Mouse (Mus musculus): ENCODE data around the gene Flot2. TPM values are rescaled to one million over a fixed set of nuclear protein-coding genes. Genes with fewer than 3 reads are reported as not detected.
A peak's percentile ranks its signal among the peaks of the same experiment; 100 is the strongest.
"Not testable (repeated sequence)": the region's sequence is repeated elsewhere in the genome, so short reads cannot be mapped to it uniquely, and the experiment has no call there.

Gene Flot2
- polyA plus RNA-seq, 1 experiment from 2014 or later = 40.4 TPM

- Histone ChIP-seq H3K36me3 (replicated peaks; ENCODE audit: control insufficient read depth, insufficient read depth, low read depth, low read length) (no peaks in the 10 kb centered on the region), H3K4me2 (ENCODE audit: low read depth, low read length) (no peak overlapping the region), H3K4me3 (ENCODE audit: low read depth, low read length) (no peak overlapping the region), H3K4me1 (ENCODE audit: control insufficient read depth, insufficient read depth, low read length) (no peaks in the 10 kb centered on the region), H3K27ac (replicated peaks; ENCODE audit: low read depth, low read length) (no peak overlapping the region), H3K27me3 (ENCODE audit: control insufficient read depth, insufficient read depth, low read length) (no peaks in the 10 kb centered on the region), H3K9me3 (replicated peaks; ENCODE audit: control insufficient read depth, low read length) (no peaks in the 10 kb centered on the region), H3K9ac (replicated peaks; ENCODE audit: low read length) (no peak overlapping the region)
- no peak for ATAC-seq (replicated peaks; ENCODE audit: insufficient number of reproducible peaks, low FRiP score, low TSS enrichment, low read depth)
- 76% methylated on average over 5 of the region's 5 CpGs for WGBS
- DNase-seq (ENCODE audit: low spot score) = no peak
Observed at GRCm38 (mm10) chr11:78044758-78045251, 7.1 kb downstream of the Flot2 start.

GRCm38 (mm10) chr11:78048637-78049036 is 10.9 kb downstream of the Flot2 start:
- H3K36me3 ChIP-seq (replicated peaks; ENCODE audit: control insufficient read depth, insufficient read depth, low read depth, low read length); H3K4me1 ChIP-seq (ENCODE audit: control insufficient read depth, insufficient read depth, low read length); ATAC-seq (replicated peaks; ENCODE audit: insufficient number of reproducible peaks, low FRiP score, low TSS enrichment, low read depth); H3K27ac ChIP-seq (replicated peaks; ENCODE audit: low read depth, low read length); H3K27me3 ChIP-seq (ENCODE audit: control insufficient read depth, insufficient read depth, low read length); H3K4me2 ChIP-seq (ENCODE audit: low read depth, low read length); H3K4me3 ChIP-seq (ENCODE audit: low read depth, low read length); DNase-seq (ENCODE audit: low spot score); H3K9ac ChIP-seq (replicated peaks; ENCODE audit: low read length); H3K9me3 ChIP-seq (replicated peaks; ENCODE audit: control insufficient read depth, low read length): not testable (repeated sequence)
- 100% methylated on average over 2 of the region's 4 CpGs for WGBS

- Histone ChIP-seq H3K9ac (replicated peaks; ENCODE audit: low read length) (no peak overlapping the region), H3K9me3 (replicated peaks; ENCODE audit: control insufficient read depth, low read length) (no peaks in the 10 kb centered on the region), H3K4me2 (ENCODE audit: low read depth, low read length) (no peak overlapping the region), H3K27me3 (ENCODE audit: control insufficient read depth, insufficient read depth, low read length) (no peaks in the 10 kb centered on the region), H3K27ac (replicated peaks; ENCODE audit: low read depth, low read length) (no peak overlapping the region), H3K4me3 (ENCODE audit: low read depth, low read length) (no peak overlapping the region), H3K36me3 (replicated peaks; ENCODE audit: control insufficient read depth, insufficient read depth, low read depth, low read length) (0 out of 2 replicates have a peak, but pooled peaks cover 2% of the 10 kb centered on the region), H3K4me1 (ENCODE audit: control insufficient read depth, insufficient read depth, low read length) (no peaks in the 10 kb centered on the region)
- ATAC-seq (replicated peaks; ENCODE audit: insufficient number of reproducible peaks, low FRiP score, low TSS enrichment, low read depth) (no peak), DNase-seq (ENCODE audit: low spot score) (no peak)
- WGBS = 90% methylated on average over 8 of the region's 8 CpGs
Observed at GRCm38 (mm10) chr11:78053078-78053477, 15.3 kb downstream of the Flot2 start.

- no peak overlapping the region for H3K4me2 ChIP-seq (ENCODE audit: low read depth, low read length)
- H3K27me3 ChIP-seq (ENCODE audit: control insufficient read depth, insufficient read depth, low read length) = no peaks in the 10 kb centered on the region
- H3K27ac ChIP-seq (replicated peaks; ENCODE audit: low read depth, low read length) = no peak overlapping the region
- H3K36me3 ChIP-seq (replicated peaks; ENCODE audit: control insufficient read depth, insufficient read depth, low read depth, low read length) = 0 out of 2 replicates have a peak, but pooled peaks cover 2% of the 10 kb centered on the region
- no peaks in the 10 kb centered on the region for H3K4me1 ChIP-seq (ENCODE audit: control insufficient read depth, insufficient read depth, low read length)
- DNase-seq (ENCODE audit: low spot score) = no peak
- WGBS = 81% methylated on average over 8 of the region's 8 CpGs
- no peak overlapping the region for H3K9ac ChIP-seq (replicated peaks; ENCODE audit: low read length)
- H3K9me3 ChIP-seq (replicated peaks; ENCODE audit: control insufficient read depth, low read length) = no peaks in the 10 kb centered on the region
- H3K4me3 ChIP-seq (ENCODE audit: low read depth, low read length) = no peak overlapping the region
- ATAC-seq (replicated peaks; ENCODE audit: insufficient number of reproducible peaks, low FRiP score, low TSS enrichment, low read depth) = no peak
Observed at GRCm38 (mm10) chr11:78056946-78057345, 19.2 kb downstream of the Flot2 start.

GRCm38 (mm10) chr11:78059833-78060757 is 22.4 kb downstream of the Flot2 start:
- Histone ChIP-seq H3K4me2 (ENCODE audit: low read depth, low read length) (no peak overlapping the region), H3K27ac (replicated peaks; ENCODE audit: low read depth, low read length) (no peak overlapping the region), H3K4me1 (ENCODE audit: control insufficient read depth, insufficient read depth, low read length) (no peaks in the 10 kb centered on the region), H3K27me3 (ENCODE audit: control insufficient read depth, insufficient read depth, low read length) (no peaks in the 10 kb centered on the region), H3K9me3 (replicated peaks; ENCODE audit: control insufficient read depth, low read length) (no peaks in the 10 kb centered on the region), H3K9ac (replicated peaks; ENCODE audit: low read length) (no peak overlapping the region), H3K36me3 (replicated peaks; ENCODE audit: control insufficient read depth, insufficient read depth, low read depth, low read length) (no peaks in the 10 kb centered on the region), H3K4me3 (ENCODE audit: low read depth, low read length) (no peak overlapping the region)
- DNase-seq (ENCODE audit: low spot score) = peak; percentile 59
- 63% methylated on average over 9 of the region's 9 CpGs for WGBS
- ATAC-seq (replicated peaks; ENCODE audit: insufficient number of reproducible peaks, low FRiP score, low TSS enrichment, low read depth) = peak; percentile 77; the same call in 1 of the 2 replicates

- no peak overlapping the region for H3K4me2 ChIP-seq (ENCODE audit: low read depth, low read length)
- DNase-seq (ENCODE audit: low spot score) (no peak), ATAC-seq (replicated peaks; ENCODE audit: insufficient number of reproducible peaks, low FRiP score, low TSS enrichment, low read depth) (no peak)
- no peak overlapping the region for H3K9ac ChIP-seq (replicated peaks; ENCODE audit: low read length)
- H3K4me1 ChIP-seq (ENCODE audit: control insufficient read depth, insufficient read depth, low read length) = no peaks in the 10 kb centered on the region
- no peaks in the 10 kb centered on the region for H3K27me3 ChIP-seq (ENCODE audit: control insufficient read depth, insufficient read depth, low read length)
- no peaks in the 10 kb centered on the region for H3K9me3 ChIP-seq (replicated peaks; ENCODE audit: control insufficient read depth, low read length)
- no peak overlapping the region for H3K27ac ChIP-seq (replicated peaks; ENCODE audit: low read depth, low read length)
- H3K36me3 ChIP-seq (replicated peaks; ENCODE audit: control insufficient read depth, insufficient read depth, low read depth, low read length) = no peaks in the 10 kb centered on the region
- 81% methylated on average over 1 of the region's 1 CpGs for WGBS
- H3K4me3 ChIP-seq (ENCODE audit: low read depth, low read length) = no peak overlapping the region
Observed at GRCm38 (mm10) chr11:78062563-78062962, 24.8 kb downstream of the Flot2 start.

GRCm38 (mm10) chr11:78065906-78066305 is 28.2 kb downstream of the Flot2 start:
- Histone ChIP-seq H3K36me3 (replicated peaks; ENCODE audit: control insufficient read depth, insufficient read depth, low read depth, low read length) (no peaks in the 10 kb centered on the region), H3K4me2 (ENCODE audit: low read depth, low read length) (no peak overlapping the region), H3K4me1 (ENCODE audit: control insufficient read depth, insufficient read depth, low read length) (no peaks in the 10 kb centered on the region), H3K9me3 (replicated peaks; ENCODE audit: control insufficient read depth, low read length) (no peaks in the 10 kb centered on the region), H3K4me3 (ENCODE audit: low read depth, low read length) (no peak overlapping the region), H3K27me3 (ENCODE audit: control insufficient read depth, insufficient read depth, low read length) (no peaks in the 10 kb centered on the region), H3K27ac (replicated peaks; ENCODE audit: low read depth, low read length) (no peak overlapping the region), H3K9ac (replicated peaks; ENCODE audit: low read length) (no peak overlapping the region)
- DNase-seq (ENCODE audit: low spot score) = no peak
- ATAC-seq (replicated peaks; ENCODE audit: insufficient number of reproducible peaks, low FRiP score, low TSS enrichment, low read depth) = no peak
- 40% methylated on average over 2 of the region's 2 CpGs for WGBS

- no peaks in the 10 kb centered on the region for H3K27me3 ChIP-seq (ENCODE audit: control insufficient read depth, insufficient read depth, low read length)
- no peak overlapping the region for H3K4me3 ChIP-seq (ENCODE audit: low read depth, low read length)
- ATAC-seq (replicated peaks; ENCODE audit: insufficient number of reproducible peaks, low FRiP score, low TSS enrichment, low read depth) (no peak), DNase-seq (ENCODE audit: low spot score) (no peak)
- no peak overlapping the region for H3K9ac ChIP-seq (replicated peaks; ENCODE audit: low read length)
- no peaks in the 10 kb centered on the region for H3K9me3 ChIP-seq (replicated peaks; ENCODE audit: control insufficient read depth, low read length)
- H3K4me1 ChIP-seq (ENCODE audit: control insufficient read depth, insufficient read depth, low read length) = no peaks in the 10 kb centered on the region
- H3K4me2 ChIP-seq (ENCODE audit: low read depth, low read length) = no peak overlapping the region
- WGBS = 73% methylated on average over 2 of the region's 2 CpGs
- no peak overlapping the region for H3K27ac ChIP-seq (replicated peaks; ENCODE audit: low read depth, low read length)
- H3K36me3 ChIP-seq (replicated peaks; ENCODE audit: control insufficient read depth, insufficient read depth, low read depth, low read length) = no peaks in the 10 kb centered on the region
Observed at GRCm38 (mm10) chr11:78066641-78067040, 28.9 kb downstream of the Flot2 start.

Data from embryonic facial prominence, embryonic 11.5 days (tissue).